Mouse (Mus musculus): ENCODE results near the gene Usp19.
A peak's percentile ranks its signal among the peaks of the same experiment; 100 is the strongest.

Gene Usp19

GRCm38 (mm10) chr9:108494905-108495304 lies 4.5 kb downstream of the Usp19 start:
- DNase-seq (ENCODE audit: low spot score in 2 of 2) = no peak

GRCm38 (mm10) chr9:108499231-108499630 lies 8.8 kb downstream of the Usp19 start:
- DNase-seq (ENCODE audit: low spot score in 2 of 2) = no peak

- no peak for DNase-seq (ENCODE audit: low spot score in 2 of 2)
Observed at GRCm38 (mm10) chr9:108499943-108500342, 9.5 kb downstream of the Usp19 start.

GRCm38 (mm10) chr9:108506901-108507300 lies 16.5 kb downstream of the Usp19 start:
- DNase-seq (ENCODE audit: low spot score in 2 of 2) = no peak

GRCm38 (mm10) chr9:108507619-108508434 lies 17.4 kb downstream of the Usp19 start, which contains the start of gene Qars:
Qars (plus strand) TSS chr9:108507706.
- peak; percentile 73 to 88 for DNase-seq (ENCODE audit: low spot score in 2 of 2)

GRCm38 (mm10) chr9:108508776-108509175 lies 18.4 kb downstream of the Usp19 start:
- no peak for DNase-seq (ENCODE audit: low spot score in 2 of 2)

- DNase-seq (ENCODE audit: low spot score in 2 of 2) = peak; percentile 84 to 94
Observed at GRCm38 (mm10) chr9:108516380-108517251, 26.2 kb downstream of the Usp19 start, which contains the start of gene Qrich1. Qrich1 (plus strand) TSS chr9:108516806.

GRCm38 (mm10) chr9:108517253-108517930 lies 27.0 kb downstream of the Usp19 start:
- DNase-seq (ENCODE audit: low spot score in 2 of 2) = peak; percentile 62 to 90

GRCm38 (mm10) chr9:108517931-108518332 lies 27.5 kb downstream of the Usp19 start:
- DNase-seq (ENCODE audit: low spot score in 2 of 2) = no peak

GRCm38 (mm10) chr9:108521604-108522003 lies 31.2 kb downstream of the Usp19 start:
- DNase-seq (ENCODE audit: low spot score in 2 of 2) = no peak

GRCm38 (mm10) chr9:108523341-108523740 lies 32.9 kb downstream of the Usp19 start:
- no peak for DNase-seq (ENCODE audit: low spot score in 2 of 2)

GRCm38 (mm10) chr9:108525400-108525799 lies 35.0 kb downstream of the Usp19 start:
- DNase-seq (ENCODE audit: low spot score in 2 of 2) = no peak

- no peak for DNase-seq (ENCODE audit: low spot score in 2 of 2)
Observed at GRCm38 (mm10) chr9:108530954-108531353, 40.6 kb downstream of the Usp19 start.

- no peak for DNase-seq (ENCODE audit: low spot score in 2 of 2)
Observed at GRCm38 (mm10) chr9:108531496-108531895, 41.1 kb downstream of the Usp19 start.

- DNase-seq (ENCODE audit: low spot score in 2 of 2) = no peak
Observed at GRCm38 (mm10) chr9:108540846-108541245, 50.4 kb downstream of the Usp19 start.

GRCm38 (mm10) chr9:108545986-108546385 lies 55.6 kb downstream of the Usp19 start:
- no peak for DNase-seq (ENCODE audit: low spot score in 2 of 2)

GRCm38 (mm10) chr9:108546875-108547274 lies 56.5 kb downstream of the Usp19 start:
- no peak for DNase-seq (ENCODE audit: low spot score in 2 of 2)
